Mouse (Mus musculus) fibroblast of lung, adult 2 months (primary cell): ENCODE results near the gene Klhl22.
"Not testable (repeated sequence)": the region's sequence is repeated elsewhere in the genome, so short reads cannot be mapped to it uniquely, and the experiment has no call there.

Experiments
- DNase-seq: peaks from one replicate; pipeline ENCODE4 v3.0.0-alpha.2; 2011; ENCODE audit warnings: low read depth

Gene Klhl22

DNA sequence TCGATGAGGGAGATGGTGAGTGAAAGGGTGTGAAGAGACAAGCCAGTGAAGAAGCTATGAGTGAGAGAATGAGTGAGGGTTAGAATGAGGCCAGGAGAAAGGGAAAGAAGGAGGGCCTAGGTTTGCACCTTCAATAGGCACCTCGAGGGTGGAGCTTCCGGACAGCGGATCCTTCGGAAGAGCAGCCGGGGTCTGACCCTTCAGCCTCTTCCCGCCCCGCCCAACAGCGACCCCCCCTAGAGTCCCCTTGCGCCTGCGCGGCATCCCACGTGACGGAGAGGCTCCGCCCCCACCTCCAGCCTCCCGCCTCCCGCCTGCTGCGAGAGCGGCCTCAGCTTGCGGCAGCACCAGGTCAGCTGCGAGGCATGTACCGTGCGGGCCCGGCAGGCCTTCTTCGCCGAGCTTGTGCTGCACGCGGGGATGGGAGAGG, at the start of gene Klhl22:
Gene Klhl22, plus strand, starts transcription at position 275 of the 430 bp plus-strand sequence.
- peak; percentile 60 for DNase-seq

DNA sequence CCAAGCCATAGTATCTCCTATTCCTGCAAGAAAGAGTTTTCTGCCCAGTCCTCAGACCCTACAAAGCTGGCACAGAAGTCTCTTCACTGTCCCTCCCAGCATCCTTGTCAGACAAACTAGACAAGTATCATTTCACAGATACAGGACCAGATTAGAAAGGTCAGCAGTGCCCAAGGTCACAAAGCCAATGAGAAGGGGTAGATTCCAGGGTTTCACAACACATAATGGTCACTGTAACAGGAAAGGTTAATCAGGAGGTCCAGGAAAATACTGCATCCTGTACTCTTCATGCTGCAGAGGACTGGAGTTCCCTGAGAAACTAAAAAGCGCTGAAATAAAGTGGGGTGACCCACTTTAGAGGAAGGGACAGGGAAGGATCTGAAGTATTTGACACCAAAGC, 41.6 kb upstream of the Klhl22 start:
- DNase-seq = no peak

DNA sequence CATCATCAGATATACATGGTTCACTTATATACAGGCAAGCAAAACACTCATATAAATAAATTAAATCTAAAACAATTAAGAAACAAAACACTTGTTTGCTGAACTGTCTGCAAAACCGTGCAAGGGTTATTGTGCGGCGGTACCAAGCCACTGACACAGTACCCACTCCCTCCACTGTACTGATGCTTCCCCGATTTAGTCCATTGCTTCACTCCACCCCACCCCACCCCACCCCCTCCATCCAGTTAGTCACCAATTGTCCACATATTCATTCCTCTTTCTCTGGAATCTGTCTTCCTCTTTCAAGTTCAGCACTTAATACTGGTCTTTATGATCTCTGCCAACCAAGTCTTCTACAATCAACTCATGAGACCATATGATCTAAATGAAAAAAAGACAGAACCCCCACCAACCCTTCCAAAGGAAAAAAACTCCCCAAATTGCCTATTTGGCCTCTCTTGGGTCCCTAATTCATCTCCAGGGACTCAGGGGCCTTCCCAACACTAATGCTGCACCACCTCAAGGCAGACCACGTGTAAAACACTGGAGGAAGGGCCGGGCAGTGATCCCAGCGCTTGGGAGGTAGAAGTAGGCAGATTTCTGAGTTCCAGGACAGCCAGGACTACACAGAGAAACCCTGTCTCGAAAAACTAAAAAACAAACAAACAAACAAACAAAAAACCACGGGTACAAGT, 38.2 kb upstream of the Klhl22 start:
- no peak for DNase-seq

DNA sequence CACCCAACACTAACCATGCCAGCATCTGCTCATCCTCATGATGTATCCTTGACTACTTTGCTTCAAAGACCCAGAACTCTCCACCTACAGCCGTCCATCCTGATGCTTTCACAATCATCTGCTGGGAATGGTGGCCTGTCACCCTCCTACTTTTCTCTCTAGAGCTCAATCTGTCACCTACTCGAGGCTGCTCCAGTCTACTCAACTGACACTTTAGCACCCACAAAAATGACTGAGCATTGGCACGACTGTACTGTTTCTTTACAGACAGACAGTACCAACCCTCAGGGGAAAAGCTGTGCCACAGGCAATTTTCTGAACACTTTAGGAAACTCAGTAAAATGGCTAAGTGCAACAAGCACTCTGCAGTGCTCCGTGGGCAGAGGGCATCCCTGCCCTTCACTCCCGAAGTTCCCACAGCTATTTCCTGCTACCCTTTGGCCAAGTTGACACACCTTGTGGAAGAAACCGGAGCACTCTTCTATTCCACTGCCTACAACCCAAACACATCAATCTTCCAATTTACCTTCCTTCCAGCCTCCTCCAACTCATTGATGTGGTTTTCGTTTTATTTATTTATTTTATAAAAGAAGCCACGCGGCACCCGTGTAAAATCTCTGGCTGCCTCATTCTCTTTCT, 37.5 kb upstream of the Klhl22 start:
- DNase-seq = no peak

DNA sequence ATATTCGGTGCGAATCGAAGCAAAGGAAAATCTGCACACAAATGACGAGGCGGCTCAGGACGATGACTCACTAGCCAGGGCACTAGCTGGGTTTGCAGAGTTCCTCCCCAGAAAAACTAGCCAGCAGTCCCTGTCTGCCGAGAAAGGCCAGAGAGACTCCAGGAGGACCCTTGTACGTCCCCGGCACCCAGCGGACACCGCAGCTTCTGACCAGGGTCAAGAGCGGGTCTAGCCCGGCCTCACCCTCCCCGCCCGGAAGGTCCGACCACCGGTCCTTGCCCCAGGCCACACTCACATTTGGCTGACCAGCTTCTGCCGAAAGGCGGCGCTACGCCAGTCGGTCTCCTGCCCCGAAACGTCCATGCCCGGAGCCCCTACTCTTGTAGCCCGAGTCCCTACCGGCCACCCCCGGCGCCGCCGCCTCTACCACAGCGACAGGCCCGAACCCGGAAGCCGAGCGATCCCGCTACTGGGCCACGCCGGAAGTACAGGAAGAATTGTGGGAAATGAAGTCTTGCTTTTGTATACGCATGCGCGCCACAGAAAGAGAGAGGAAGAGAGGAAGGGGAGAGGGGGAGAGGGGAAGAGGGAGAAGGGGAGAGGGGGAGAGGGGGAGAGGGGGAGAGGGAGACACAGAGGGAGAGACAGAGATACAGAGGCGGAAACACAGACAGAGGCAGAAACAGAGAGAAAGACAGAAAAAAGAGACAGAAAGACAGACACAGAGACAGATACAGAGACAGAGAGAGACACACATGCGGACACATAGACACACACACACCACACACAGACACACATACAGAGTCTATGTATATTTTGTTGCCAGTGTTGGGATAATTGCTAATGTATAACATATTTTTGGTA, 36.7 kb upstream of the Klhl22 start:
- DNase-seq = peak; percentile 44

DNA sequence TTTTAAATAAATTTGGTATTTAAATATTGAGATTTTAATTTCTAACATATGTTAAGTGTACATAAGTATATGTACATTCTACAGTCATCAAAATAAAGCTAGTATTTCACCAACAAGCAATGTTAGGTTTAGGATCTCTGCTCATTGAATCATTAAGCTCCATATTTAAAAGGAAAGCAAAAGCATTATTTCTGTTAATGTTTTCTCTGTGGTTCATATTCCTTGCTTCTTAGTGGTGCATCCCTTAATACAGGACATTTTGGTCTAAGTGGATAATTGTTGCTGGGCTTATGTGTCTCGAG, 36.1 kb upstream of the Klhl22 start:
- no peak for DNase-seq

DNA sequence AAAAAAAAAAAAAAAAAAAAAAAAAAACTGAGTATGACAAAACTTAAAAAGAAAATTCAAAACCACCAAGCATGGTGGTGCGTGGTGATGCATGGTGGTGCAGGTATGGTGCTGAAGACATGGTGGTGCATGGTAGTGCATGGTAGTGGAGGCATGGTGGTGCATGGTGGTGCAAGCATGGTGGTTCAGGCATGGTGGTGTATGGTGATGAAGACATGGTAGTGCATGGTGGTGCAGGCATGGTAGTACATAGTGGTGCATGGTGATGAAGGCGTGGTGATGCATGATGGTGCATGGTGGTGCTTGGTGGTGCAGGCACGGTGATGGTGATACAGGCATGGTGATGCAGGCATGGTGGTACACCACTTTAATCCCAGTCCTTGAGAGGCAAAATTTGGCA, 35.0 kb upstream of the Klhl22 start:
- no peak for DNase-seq

DNA sequence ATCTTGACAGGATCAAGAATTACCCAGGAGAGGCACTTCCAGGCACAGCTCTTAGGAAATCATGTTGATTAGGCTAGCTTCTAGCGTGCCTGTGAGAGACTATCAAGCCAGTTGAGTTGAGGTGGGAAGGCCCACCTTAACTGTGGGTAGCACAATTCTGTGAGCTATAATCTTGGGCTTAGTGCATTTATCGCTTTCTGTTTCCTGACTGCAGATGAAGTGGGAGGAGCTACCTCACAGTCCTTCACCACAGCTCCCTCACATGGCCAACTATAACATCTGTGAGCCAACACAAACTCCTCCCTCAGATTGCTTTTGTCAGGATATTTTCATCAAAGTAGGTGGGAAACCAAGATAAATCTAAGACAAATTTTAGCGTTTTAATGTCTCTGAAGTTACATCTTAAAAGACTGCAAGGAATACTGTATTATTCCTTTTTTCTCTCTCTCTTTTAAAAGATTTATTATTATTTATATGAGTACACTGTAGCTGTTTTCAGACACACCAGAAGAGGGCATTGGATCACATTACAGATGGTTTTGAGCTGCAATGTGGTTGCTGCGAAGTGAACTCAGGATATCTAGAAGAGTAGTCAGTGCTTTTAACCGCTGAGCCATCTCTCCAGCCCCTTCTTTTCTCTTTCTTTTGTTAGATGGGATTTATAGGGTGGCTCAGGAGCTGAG, 32.1 kb upstream of the Klhl22 start:
- DNase-seq = peak; percentile 48

DNA sequence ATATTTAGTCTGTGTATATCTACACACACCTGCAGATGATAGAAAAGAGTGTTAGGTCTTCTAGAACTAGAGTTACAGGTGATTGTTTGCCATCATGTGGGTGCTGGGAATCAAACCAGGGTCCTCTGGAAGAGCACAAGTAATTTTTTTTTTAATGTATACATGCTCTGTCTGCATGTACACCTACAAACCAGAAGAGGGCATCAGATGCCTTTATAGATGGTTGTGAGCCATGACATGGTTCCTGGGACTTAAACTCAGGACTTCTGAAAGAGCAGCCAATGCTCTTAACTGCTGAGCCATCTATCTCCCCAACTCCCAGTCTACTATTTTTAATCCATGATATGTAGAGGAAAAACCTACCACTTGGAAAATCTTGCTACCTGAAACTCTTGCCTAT, 29.4 kb upstream of the Klhl22 start:
- no peak for DNase-seq

DNA sequence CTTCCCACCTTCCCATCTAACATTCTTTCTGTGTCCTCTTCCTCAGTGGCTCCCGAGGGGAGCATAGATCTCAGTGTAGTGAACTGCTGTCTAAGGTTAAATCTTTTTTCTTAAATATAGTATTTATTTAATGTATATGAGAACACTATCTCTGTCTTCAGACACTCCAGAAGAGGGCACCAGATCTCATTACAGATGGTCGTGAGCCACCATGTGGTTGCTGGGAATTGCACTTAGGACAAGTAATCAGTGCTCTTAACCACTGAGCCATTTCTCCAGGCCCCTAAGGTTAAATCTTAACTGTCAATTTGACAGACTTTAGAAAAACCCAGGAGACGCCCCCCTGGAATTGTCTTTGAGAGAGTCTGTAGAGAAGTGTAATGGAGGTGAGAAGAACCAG, 27.4 kb upstream of the Klhl22 start:
- no peak for DNase-seq

DNA sequence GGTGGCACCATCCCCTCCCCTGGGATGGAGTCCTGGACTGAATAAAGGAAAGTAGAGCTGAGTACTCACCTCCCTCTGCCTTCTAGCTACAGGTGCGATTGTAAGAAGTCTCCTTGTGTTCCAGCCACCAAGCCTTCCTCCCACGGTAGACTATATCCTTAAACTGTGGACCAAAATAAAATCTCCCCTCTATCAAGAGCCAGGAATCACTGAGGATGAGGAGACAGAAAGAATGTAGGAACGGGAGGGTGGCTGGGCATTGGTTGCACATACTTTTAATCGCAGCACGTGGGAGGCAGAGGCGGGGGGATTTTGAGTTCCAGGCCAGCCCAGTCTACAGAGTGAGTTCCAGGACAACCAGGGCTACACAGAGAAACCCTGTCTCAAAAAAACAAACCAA, 27.0 kb upstream of the Klhl22 start:
- no peak for DNase-seq

DNA sequence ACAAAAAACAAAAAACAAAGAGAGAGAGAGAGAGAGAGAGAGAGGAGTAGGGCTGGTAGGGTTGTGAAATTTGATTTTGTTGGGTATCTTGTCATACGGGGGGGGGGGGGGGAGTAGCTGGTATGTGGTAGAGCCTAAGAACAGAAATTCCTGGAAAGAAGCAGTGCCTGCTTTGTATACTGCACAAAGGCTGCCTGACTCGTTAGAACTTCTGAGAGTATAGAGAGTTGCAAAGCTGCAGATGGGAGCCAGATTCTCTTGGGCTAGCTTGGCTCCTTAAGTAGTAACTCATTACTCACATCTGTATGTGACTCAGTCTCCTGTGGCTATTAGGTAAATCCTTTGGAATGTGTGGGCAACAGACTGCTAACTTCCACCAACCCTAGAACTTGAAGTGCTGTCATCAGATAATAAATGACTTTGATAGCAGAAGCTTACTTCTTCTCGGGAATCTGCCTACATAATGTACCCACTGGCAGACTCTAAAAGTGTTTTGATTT, 26.5 kb upstream of the Klhl22 start, which contains the start of gene Med15:
Gene Med15, minus strand, starts transcription at position 51 of the 500 bp plus-strand sequence.
- peak; percentile 72 for DNase-seq

DNA sequence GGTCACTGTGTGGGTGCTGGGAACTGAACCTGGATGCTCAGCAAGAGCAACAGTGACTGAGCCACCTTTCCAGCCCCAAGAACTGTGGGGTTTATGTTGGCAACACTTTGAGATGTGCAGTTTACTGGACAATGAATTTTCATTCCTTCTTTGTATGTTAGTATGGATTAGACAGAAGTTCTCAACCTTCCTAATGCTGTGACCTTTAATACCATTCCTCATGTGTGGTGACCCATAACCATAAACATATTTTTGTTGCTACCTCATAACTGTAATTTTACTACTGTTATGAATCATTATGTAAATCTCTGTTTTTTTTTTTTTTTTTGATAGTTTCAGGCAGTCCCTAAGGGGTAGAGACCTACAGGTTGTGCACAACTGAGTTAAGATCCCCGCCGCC, 25.8 kb upstream of the Klhl22 start:
- no peak for DNase-seq

DNA sequence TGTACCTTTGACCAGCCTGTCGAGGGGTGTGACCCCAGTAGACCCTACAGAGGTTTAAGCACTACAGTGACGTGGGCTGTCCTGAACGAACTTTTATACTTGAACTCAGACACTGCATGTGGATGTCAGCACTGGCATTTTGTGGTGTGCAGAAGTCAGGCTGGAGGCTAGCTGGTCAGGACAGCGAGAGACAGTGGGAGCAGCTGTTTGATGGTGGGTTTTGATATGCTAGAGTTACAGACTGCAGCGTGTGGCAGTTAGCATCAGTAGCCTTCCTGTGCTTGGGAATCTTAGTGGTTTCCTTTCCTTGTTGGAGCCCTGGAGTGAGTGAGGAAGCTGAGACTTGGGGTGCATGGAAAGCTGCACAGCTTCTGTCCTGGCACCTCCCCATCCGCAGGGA, 24.5 kb upstream of the Klhl22 start:
- DNase-seq = not testable (repeated sequence)

DNA sequence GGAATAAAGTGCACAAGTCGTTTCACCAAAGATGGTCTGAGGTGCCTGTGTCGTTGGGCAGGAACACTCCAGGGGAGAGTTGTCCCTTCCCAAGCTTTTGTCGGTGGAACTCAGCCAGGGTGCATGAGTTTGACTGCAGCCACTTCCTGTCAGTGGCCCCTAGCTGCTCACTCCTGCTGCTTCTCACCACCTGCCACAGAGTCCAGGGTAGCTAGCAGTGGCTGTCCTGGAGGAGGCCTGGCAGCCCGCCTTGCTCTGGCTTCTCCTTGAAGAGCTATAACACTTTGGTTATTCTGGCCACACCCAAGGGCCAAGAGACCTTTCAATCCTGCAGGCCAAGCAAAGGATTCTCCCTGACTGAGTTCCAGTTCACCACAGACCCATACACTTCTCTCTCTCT, 23.3 kb upstream of the Klhl22 start:
- DNase-seq = no peak

DNA sequence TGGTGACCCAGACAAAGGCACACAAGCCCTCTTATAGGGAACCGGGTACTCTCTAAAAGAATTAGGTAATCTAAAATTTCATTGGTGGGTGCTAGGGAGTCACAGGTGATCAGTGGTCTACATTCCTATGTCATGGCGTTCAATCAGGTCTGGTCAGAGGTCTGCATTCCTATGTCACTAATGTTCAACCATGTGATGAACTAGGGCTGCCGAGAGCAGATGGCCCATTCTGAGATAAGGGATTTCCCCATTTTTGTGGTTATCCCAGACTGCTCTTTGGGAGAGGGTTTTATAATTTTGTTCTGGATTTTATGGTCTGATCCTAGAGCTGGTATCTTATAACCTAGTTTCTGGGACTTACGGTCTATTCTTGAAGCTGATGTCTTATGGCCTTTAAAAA, 19.3 kb upstream of the Klhl22 start:
- no peak for DNase-seq

DNA sequence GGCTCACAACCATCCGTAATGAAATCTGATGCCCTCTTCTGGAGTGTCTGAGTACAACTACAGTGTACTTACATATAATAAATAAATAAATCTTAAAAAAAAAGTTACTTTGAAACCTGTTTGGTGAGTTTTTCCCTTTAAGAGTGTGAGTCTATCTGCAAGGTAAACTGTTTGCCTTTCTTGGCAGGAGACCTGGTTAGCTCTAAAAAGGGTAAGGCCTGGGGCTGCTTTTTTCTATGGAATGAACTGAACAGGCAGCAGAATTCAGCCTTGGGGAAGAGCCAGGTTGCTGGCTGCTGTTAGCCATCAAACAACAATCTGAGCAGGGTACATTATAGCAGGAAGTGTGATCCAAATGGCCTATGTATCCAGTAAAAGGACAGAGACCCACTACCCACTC, 16.6 kb upstream of the Klhl22 start:
- DNase-seq = no peak

DNA sequence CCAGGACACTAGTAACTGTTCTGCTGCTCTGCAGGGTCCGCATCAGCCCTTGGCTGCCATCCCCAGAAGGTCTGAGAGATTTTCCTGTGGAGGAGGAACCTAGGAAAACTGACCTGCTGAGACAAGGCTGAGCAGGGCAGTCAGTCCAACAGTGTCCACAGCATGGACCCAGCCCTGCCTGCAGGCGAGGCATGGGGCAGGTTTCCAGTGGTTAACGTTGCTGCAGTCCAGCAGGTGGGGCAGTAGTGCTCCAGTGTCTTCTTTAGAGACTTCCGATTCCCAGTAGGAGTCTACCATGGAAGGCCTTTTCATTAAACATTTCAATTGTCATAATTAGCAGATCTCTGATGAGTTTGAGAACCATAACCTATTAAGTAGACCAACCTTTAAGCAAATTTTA, 16.1 kb upstream of the Klhl22 start:
- DNase-seq = no peak

DNA sequence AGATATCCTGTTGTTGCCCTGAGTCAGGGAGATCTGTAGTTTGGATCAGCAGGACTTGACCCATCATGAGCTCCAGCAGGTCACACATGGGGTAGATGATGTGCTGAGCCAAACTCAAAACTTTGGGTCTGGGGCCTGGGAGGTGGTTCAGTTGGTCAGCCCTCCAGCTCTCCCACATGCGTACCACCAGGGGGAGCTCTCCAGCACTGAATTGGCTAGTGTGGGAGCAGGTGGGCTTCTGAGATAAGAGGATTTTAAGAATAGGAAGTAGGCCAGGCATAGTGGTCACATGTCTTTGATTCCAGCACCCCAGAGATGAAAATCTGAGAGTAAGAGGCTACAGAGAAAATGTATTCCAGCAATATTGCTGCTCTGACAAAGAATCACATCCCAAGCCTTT, 14.9 kb upstream of the Klhl22 start:
- DNase-seq = no peak

DNA sequence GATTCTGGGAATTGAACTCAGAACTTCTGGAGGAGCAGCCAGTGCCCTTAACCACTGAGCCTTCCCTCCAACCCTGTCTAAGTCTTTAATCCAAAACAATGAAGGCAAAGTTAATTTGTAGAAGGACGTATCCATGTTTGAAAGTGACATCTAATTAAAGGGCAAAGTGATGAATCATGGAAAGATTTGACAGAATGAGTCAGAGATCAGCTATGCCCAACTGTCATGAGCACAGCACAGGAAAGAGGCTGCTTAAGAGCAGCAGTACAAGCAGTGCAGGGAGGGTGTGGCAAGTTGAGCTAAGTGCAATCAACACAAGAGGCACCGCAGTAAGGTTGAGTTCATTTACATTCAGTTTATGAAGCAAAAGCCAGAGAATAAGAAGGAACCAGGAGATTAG, 14.4 kb upstream of the Klhl22 start:
- DNase-seq = no peak

DNA sequence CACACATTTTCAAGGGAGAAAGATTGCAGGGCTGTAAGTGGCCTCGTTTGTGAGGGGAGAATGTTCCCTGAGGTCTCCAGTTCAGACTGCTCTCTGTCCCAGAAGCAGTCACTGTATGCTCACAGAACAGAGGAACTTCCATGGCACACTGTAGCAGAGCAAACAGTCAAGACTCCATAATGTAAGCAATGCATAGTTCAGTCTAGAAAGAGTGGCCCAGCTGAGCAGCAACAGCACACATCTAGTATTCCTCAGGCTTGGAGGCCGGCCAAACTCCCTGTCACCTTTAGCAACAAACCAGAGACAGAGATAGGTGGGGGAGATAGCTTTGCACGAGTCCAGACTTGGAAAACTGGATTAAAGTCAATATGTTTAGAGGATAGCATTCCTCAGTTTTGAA, 6.4 kb upstream of the Klhl22 start:
- no peak for DNase-seq

DNA sequence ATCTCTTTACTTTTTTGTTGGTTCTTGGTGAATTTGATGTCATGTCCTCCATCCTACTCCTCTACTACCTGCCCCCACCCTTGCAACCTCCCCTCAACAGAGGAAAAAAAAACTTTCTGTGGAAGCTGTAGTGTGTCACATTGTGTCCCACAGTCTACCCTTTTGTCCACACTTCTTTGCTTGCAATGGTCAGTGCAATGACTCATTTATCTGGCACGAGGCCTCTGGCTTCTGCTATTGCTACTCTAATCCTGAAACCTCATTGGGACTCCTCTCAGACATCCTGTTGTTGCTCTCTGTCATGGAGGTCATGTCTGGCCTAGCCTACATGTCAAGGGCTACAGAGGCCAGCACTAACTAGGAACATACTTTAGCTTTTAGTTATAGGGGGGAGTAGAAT, 5.7 kb upstream of the Klhl22 start:
- DNase-seq = no peak
